Mouse (Mus musculus) thymus, adult 2 months (tissue): Measurements from ENCODE around the gene Erbb4.

Experiments
- CTCF ChIP-seq: fragments of 200-500 bp; IDR thresholded peaks from 2 replicates; pipeline ENCODE4 v1.5.1; 2012; ENCODE audit warnings: mild to moderate bottlenecking, control low read depth, low read length, moderate library complexity, borderline replicate concordance; ENCODE audit not compliant: control insufficient read depth, poor library complexity, insufficient read depth; ENCODE audit errors: extremely low read depth
- POLR2A ChIP-seq: fragments of 200-500 bp; IDR thresholded peaks from 2 replicates; pipeline ENCODE4 v1.6.1; 2012; ENCODE audit warnings: mild to moderate bottlenecking, low read length, control low read depth, moderate library complexity; ENCODE audit not compliant: control insufficient read depth, poor library complexity, insufficient read depth; ENCODE audit errors: extremely low read depth

DNA sequence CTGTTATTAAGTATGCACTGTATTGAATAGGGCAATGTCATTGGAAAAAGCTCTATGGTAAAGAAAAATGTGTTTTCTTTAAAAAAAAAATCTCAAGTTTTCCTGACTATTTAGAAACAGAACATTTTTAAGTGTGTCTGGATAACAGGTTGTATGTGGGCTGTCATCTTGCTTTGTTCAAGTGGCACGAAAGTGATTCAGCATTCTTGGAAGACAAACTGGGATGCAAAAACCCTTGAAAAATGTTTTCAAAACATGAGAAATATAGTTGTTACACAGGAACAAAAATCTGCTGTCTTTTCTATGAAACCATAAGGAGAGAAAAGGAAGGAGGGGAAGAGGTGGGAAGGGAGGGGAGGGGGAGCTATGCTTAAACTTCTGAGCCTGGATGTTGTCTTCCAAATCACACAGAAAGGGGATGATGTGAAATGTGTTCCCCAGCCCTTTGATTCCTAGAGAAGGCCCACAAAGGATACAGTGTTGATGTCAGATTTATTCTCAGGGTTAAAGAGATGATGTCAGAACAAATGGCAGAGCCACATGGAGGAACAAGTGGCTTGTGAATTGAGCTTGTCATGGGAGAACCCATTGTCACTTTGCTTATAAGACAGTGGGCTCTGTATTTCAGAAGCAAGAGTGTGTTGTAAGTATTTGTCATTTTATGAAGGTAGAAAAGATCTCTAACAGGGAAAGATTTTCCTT is 16.4 kb upstream of the Erbb4 start:
- TF ChIP-seq CTCF (no peak), POLR2A (no peak)
